Mouse (Mus musculus) liver, embryonic 16.5 days (tissue): ENCODE measurements around the gene Dgkz. TPM values are rescaled to one million over a fixed set of nuclear protein-coding genes. Genes with fewer than 3 reads are reported as not detected.

Experiments used
- ATAC-seq: fragments of 200-750 bp; cut with Nextera tagmentation; 2 replicates; pipeline ENCODE4 v1.8.0; 2017; ENCODE audit warnings: low read depth, mild to moderate bottlenecking, moderate number of reproducible peaks, moderate library complexity
- H3K27ac ChIP-seq: fragments of 300-500 bp; sonication (generic); 2 replicates; pipeline ENCODE4 v1.5.1; 2014; ENCODE audit warnings: mild to moderate bottlenecking, low read length
- H3K27me3 ChIP-seq: fragments of 300-500 bp; sonication (generic); 2 replicates; pipeline ENCODE4 v1.6.1; 2014; ENCODE audit warnings: low read depth, low read length, mixed read lengths; ENCODE audit not compliant: control insufficient read depth, insufficient read depth
- H3K36me3 ChIP-seq: fragments of 300-500 bp; sonication (generic); 2 replicates; pipeline ENCODE4 v1.6.1; 2014; ENCODE audit warnings: mild to moderate bottlenecking; ENCODE audit not compliant: control insufficient read depth, insufficient read depth
- H3K4me1 ChIP-seq: fragments of 300-500 bp; sonication (generic); 2 replicates; pipeline ENCODE4 v1.6.1; 2014; ENCODE audit warnings: low read depth, low read length, mixed read lengths; ENCODE audit not compliant: control insufficient read depth
- H3K4me2 ChIP-seq: fragments of 300-500 bp; sonication (generic); 2 replicates; pipeline ENCODE4 v1.6.1; 2014; ENCODE audit warnings: low read depth, low read length, mixed read lengths
- H3K4me3 ChIP-seq: fragments of 300-500 bp; sonication (generic); 2 replicates; pipeline ENCODE4 v1.5.1; 2014; ENCODE audit warnings: low read depth, mild to moderate bottlenecking, low read length
- H3K9ac ChIP-seq: fragments of 300-500 bp; sonication (generic); 2 replicates; pipeline ENCODE4 v1.6.1; 2014; ENCODE audit warnings: low read depth, low read length
- H3K9me3 ChIP-seq: fragments of 300-500 bp; sonication (generic); replicated peaks from 2 replicates; pipeline ENCODE4 v1.6.1; 2016; ENCODE audit warnings: low read length; ENCODE audit not compliant: control insufficient read depth
- WGBS: fragments of 180-500 bp; shearing (Covaris S2); extraction: QIAGEN DNeasy Blood & Tissue Kit; methylation state at CpG from one replicate; pipeline ENCODE4 v1.1.7; 2014; ENCODE audit not compliant: insufficient replicate concordance; 5-methylcytosine and 5-hydroxymethylcytosine counted together
- polyA plus RNA-seq: library from polyadenylated mRNA; unstranded; fragments of >200 nt; fragmentation: Nextera tagmentation; extraction: Ambion mirVana; gene quantifications from 2 replicates; pipeline ENCODE4 v1.2.1, GENCODE M21; 2015

Dgkz gene
- polyA plus RNA-seq, 1 experiment from 2014 or later: 24.1 TPM

- Histone ChIP-seq H3K9me3 (no peaks in the 10 kb centered on the region), H3K27ac (no peak overlapping the region), H3K27me3 (peaks cover 4% of the 10 kb centered on the region), H3K4me2 (no peak overlapping the region), H3K4me1 (peaks cover 19% of the 10 kb centered on the region), H3K4me3 (no peak overlapping the region), H3K36me3 (no peaks in the 10 kb centered on the region), H3K9ac (no peak overlapping the region)
- WGBS: 51% methylated on average over 7 of the region's 7 CpGs
- ATAC-seq: no peak
Observed at GRCm38 (mm10) chr2:92004617-92005016, 29.0 kb upstream of the Dgkz start.

DNA sequence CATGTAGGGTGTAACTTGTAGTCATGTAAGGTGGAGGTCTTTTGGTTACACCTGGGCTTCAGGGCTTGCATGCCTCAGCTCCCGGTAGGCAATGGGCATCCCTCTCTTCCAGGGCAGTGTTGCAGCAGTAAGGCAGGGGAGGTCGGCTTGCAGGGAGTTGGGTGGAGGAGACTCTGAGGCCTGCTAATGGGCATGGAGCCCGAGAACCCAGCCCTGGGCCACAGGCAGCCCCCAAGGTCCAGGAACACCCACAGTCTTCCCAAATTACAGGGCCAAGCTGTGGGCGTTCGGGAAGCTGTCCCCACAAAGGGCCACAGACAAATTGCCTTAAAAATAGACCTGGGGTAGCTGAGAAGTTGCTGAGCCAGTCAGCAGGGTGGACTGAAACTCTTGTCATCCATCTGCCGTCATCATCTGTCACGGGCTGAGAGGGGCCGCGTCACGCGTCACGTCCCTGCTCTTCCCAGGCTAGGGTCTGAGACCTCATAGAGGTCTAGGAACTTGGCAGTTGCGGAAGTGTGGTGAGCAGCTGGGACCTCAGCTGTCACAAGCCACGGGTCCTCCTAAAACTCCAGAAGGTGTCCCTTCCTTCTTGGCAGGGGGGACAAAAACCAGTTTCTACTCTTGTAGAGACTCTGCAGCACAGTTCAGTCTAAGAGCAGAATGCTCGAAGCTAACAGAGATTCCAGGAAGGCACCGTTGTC is 22.4 kb upstream of the Dgkz start:
- Histone ChIP-seq H3K9ac (no peak overlapping the region), H3K4me3 (no peak overlapping the region), H3K9me3 (no peaks in the 10 kb centered on the region), H3K27me3 (no peaks in the 10 kb centered on the region), H3K27ac (no peak overlapping the region), H3K36me3 (no peaks in the 10 kb centered on the region), H3K4me2 (no peak overlapping the region), H3K4me1 (no peaks in the 10 kb centered on the region)
- 74% methylated on average over 16 of the region's 16 CpGs for whole genome bisulfite sequencing
- ATAC-seq: no peak

- H3K27ac ChIP-seq: no peak overlapping the region
- H3K4me1 ChIP-seq: no peaks in the 10 kb centered on the region
- no peak overlapping the region for H3K9ac ChIP-seq
- H3K36me3 ChIP-seq: no peaks in the 10 kb centered on the region
- H3K27me3 ChIP-seq: no peaks in the 10 kb centered on the region
- 73% methylated on average over 5 of the region's 5 CpGs for WGBS
- ATAC-seq: peak; percentile 58; the same call in 1 of the 2 replicates
- no peak overlapping the region for H3K4me2 ChIP-seq
- H3K9me3 ChIP-seq: no peaks in the 10 kb centered on the region
- no peak overlapping the region for H3K4me3 ChIP-seq
Observed at GRCm38 (mm10) chr2:91996006-91996405, 20.3 kb upstream of the Dgkz start.

GRCm38 (mm10) chr2:91993409-91993808 is 17.7 kb upstream of the Dgkz start:
- WGBS: 48% methylated on average over 3 of the region's 3 CpGs
- Histone ChIP-seq H3K9ac (no peak overlapping the region), H3K4me3 (no peak overlapping the region), H3K27ac (no peak overlapping the region), H3K9me3 (no peaks in the 10 kb centered on the region; the same call in 1 of the 2 replicates), H3K4me1 (no peaks in the 10 kb centered on the region), H3K36me3 (no peaks in the 10 kb centered on the region), H3K4me2 (no peak overlapping the region), H3K27me3 (no peaks in the 10 kb centered on the region)
- no peak for ATAC-seq

DNA sequence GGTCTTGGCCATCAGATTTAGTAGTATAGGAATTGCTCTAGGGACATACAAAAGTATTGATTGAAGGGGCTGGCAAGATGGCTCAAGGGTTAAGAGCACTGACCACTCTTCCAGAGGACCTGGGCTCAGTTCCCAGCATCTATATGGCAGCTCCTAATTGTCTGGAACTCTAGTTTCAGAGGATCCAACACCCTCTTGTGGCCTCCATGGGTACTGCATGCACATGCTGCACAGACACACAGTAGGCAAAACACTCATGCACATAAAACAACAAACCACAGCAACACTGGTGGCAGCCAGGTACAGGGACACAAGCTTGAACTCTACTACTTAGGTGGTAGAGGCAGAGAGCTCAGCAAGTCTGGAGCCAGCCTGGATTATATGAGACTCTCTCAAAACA is 14.1 kb upstream of the Dgkz start:
- Histone ChIP-seq H3K27ac (no peak overlapping the region), H3K4me1 (peaks cover 3% of the 10 kb centered on the region), H3K27me3 (no peaks in the 10 kb centered on the region), H3K4me2 (no peak overlapping the region), H3K4me3 (no peak overlapping the region), H3K9ac (no peak overlapping the region), H3K9me3 (no peaks in the 10 kb centered on the region; the same call in 1 of the 2 replicates), H3K36me3 (no peaks in the 10 kb centered on the region)
- ATAC-seq: no peak

- H3K9me3 ChIP-seq: no peaks in the 10 kb centered on the region; the same call in 1 of the 2 replicates
- no peaks in the 10 kb centered on the region for H3K27me3 ChIP-seq
- ATAC-seq: no peak
- WGBS: 3% methylated on average over 3 of the region's 3 CpGs
- no peak overlapping the region for H3K9ac ChIP-seq
- H3K4me1 ChIP-seq: peaks cover 11% of the 10 kb centered on the region
- no peaks in the 10 kb centered on the region for H3K36me3 ChIP-seq
- no peak overlapping the region for H3K4me2 ChIP-seq
- no peak overlapping the region for H3K27ac ChIP-seq
- H3K4me3 ChIP-seq: no peak overlapping the region
Observed at GRCm38 (mm10) chr2:91987542-91987941, 11.9 kb upstream of the Dgkz start.

GRCm38 (mm10) chr2:91986071-91986470 is 10.4 kb upstream of the Dgkz start:
- no peak overlapping the region for H3K4me3 ChIP-seq
- H3K36me3 ChIP-seq: no peaks in the 10 kb centered on the region
- H3K4me2 ChIP-seq: no peak overlapping the region
- WGBS: 5% methylated on average over 5 of the region's 5 CpGs
- H3K4me1 ChIP-seq: peaks cover 11% of the 10 kb centered on the region
- no peak overlapping the region for H3K9ac ChIP-seq
- no peaks in the 10 kb centered on the region; the same call in 1 of the 2 replicates for H3K9me3 ChIP-seq
- H3K27me3 ChIP-seq: no peaks in the 10 kb centered on the region
- ATAC-seq: peak; percentile 15; the same call in 1 of the 2 replicates
- no peak overlapping the region for H3K27ac ChIP-seq

- Histone ChIP-seq H3K4me3 (peak overlapping the region; percentile 28; the same call in 1 of the 2 replicates), H3K4me1 (peaks cover 11% of the 10 kb centered on the region), H3K9ac (no peak overlapping the region), H3K36me3 (no peaks in the 10 kb centered on the region), H3K27me3 (no peaks in the 10 kb centered on the region), H3K9me3 (no peaks in the 10 kb centered on the region; the same call in 1 of the 2 replicates), H3K27ac (peak overlapping the region; percentile 15; the same call in 1 of the 2 replicates), H3K4me2 (peak overlapping the region; percentile 59)
- 35% methylated on average over 9 of the region's 9 CpGs for WGBS
- no peak for ATAC-seq
Observed at GRCm38 (mm10) chr2:91984906-91985525, 9.4 kb upstream of the Dgkz start.

DNA sequence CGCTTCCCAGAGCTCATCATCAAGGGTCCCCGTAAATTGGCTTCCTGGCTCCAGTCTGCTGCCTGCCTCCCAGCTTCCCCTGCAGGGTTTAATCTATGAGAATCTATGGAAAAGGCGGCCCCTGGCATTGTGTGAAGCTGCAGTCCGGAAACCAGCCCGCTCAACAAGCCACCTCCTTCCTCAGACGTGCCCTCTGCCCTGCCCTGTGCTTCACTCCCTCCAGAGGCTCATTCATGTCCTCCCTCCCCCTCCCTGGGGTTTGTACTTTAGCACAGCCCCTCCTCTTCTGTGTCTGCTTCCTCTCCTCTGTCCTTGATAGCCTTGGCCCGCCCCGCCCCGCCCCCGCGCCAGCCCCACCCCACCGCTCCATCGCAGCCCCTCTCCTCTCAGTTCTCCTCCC is 8.8 kb upstream of the Dgkz start:
- peak overlapping the region; percentile 28 for H3K4me3 ChIP-seq
- H3K27ac ChIP-seq: peak overlapping the region; percentile 61
- H3K36me3 ChIP-seq: no peaks in the 10 kb centered on the region
- peak overlapping the region; percentile 59 for H3K4me2 ChIP-seq
- no peaks in the 10 kb centered on the region; the same call in 1 of the 2 replicates for H3K9me3 ChIP-seq
- H3K27me3 ChIP-seq: no peaks in the 10 kb centered on the region; the same call in 1 of the 2 replicates
- peaks cover 11% of the 10 kb centered on the region for H3K4me1 ChIP-seq
- 1% methylated on average over 11 of the region's 13 CpGs for WGBS
- peak; percentile 89 for ATAC-seq
- peak overlapping the region; percentile 18; the same call in 1 of the 2 replicates for H3K9ac ChIP-seq
